Mouse (Mus musculus): ENCODE measurements around the gene Zfp780b.
"Not testable (repeated sequence)": the region's sequence is repeated elsewhere in the genome, so short reads cannot be mapped to it uniquely, and the experiment has no call there.

The Zfp780b gene

GRCm38 (mm10) chr7:27978683-27979528, at the start of gene Zfp780b:
Gene Zfp780b, minus strand, starts transcription at chr7:27979171.
- peak; percentile 80 to 84 for DNase-seq (ENCODE audit: low spot score in 2 of 2)

GRCm38 (mm10) chr7:28014445-28014810, 35.5 kb upstream of the Zfp780b start:
- DNase-seq (ENCODE audit: low spot score in 2 of 2) = no peak

- peak; percentile 83 to 86 for DNase-seq (ENCODE audit: low spot score in 2 of 2)
Measured at GRCm38 (mm10) chr7:28013549-28014444, 34.8 kb upstream of the Zfp780b start, which contains the start of gene Zfp850. Gene Zfp850, minus strand, starts transcription at chr7:28014115.

GRCm38 (mm10) chr7:28010271-28010670, 31.3 kb upstream of the Zfp780b start:
- DNase-seq (ENCODE audit: low spot score in 2 of 2) = peak; percentile 31 to 56

GRCm38 (mm10) chr7:27982197-27982596, 3.2 kb upstream of the Zfp780b start:
- DNase-seq (ENCODE audit: low spot score in 2 of 2) = no peak

GRCm38 (mm10) chr7:27949451-27949850, 29.5 kb downstream of the Zfp780b start:
- not testable (repeated sequence) for DNase-seq (ENCODE audit: low spot score in 2 of 2)

GRCm38 (mm10) chr7:27941869-27942268, 37.1 kb downstream of the Zfp780b start:
- DNase-seq (ENCODE audit: low spot score in 2 of 2) = peak in 1 of 2 experiments; percentile 30

- not testable (repeated sequence) for DNase-seq (ENCODE audit: low spot score in 2 of 2)
Measured at GRCm38 (mm10) chr7:27933800-27934158, 45.2 kb downstream of the Zfp780b start.

- DNase-seq (ENCODE audit: low spot score in 2 of 2) = no peak
Measured at GRCm38 (mm10) chr7:27933050-27933799, 45.7 kb downstream of the Zfp780b start.

GRCm38 (mm10) chr7:27928818-27929695, 49.9 kb downstream of the Zfp780b start, which contains the start of gene Zfp974:
Gene Zfp974, minus strand, starts transcription at chr7:27929460.
- peak; percentile 66 to 69 for DNase-seq (ENCODE audit: low spot score in 2 of 2)

GRCm38 (mm10) chr7:27927041-27927440, 51.9 kb downstream of the Zfp780b start:
- not testable (repeated sequence) for DNase-seq (ENCODE audit: low spot score in 2 of 2)

- not testable (repeated sequence) for DNase-seq (ENCODE audit: low spot score in 2 of 2)
Measured at GRCm38 (mm10) chr7:27910952-27911351, 68.0 kb downstream of the Zfp780b start.
